In the genomic region with DNA sequence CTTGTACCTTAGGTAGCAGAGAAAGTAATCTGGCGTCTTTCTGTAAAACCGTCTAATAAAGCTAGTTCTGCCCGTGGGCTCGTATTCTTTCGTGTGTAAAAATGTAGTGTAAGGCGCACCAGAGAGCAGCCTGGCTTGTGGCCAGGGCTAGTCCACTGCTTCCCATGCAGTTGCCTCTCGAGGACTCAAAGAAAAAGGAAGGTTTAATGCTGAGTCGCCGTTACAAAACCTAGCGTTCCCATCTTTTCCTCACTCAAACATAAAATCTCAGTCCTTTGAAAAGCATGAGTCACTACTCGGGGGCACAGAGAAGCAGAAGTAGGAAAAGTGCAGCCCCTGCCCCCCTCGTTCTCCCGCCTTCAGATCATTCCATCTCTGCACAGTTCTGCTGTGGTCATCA, we compare ENCODE assay signal across 19 mouse cellular contexts. TPM values are rescaled to one million over a fixed set of nuclear protein-coding genes. Genes with fewer than 3 reads are reported as not detected.
A peak's percentile ranks its signal among the peaks of the same experiment; 100 is the strongest.
DNase-seq lines count a peak whose midpoint lies in the region; ATAC-seq and TF ChIP-seq lines count a peak whose summit lies in the region.
"Had no signal": no experiment of that assay in that cellular context is flagged by ENCODE, and none has a peak within 500 bp of the region (broad histone marks: within the 10 kb centered on the region; RNA-seq: fewer than 3 reads in every experiment).

No protein-coding gene starts in this region.

- WGBS in hindbrain, postnatal 0 days = 73% methylated on average over 13 of the region's 13 CpGs
- WGBS in hindbrain, embryonic 12.5 days = 89% methylated on average over 13 of the region's 13 CpGs
- WGBS in limb, embryonic 13.5 days = 46% methylated on average over 13 of the region's 13 CpGs
- 91% methylated on average over 13 of the region's 13 CpGs for WGBS in limb, embryonic 10.5 days

- H3K4me3 ChIP-seq in hindbrain, postnatal 0 days (ENCODE audit: low read length) = no peak overlapping the region
- H3K4me3 ChIP-seq in hindbrain, embryonic 12.5 days = no peak overlapping the region
- no peak overlapping the region for H3K4me3 ChIP-seq in limb, embryonic 13.5 days
- H3K4me3 ChIP-seq in limb, embryonic 10.5 days = no peak overlapping the region
- H3K4me3 ChIP-seq: erythroblast, embryonic 14.5 days; heart, embryonic 13.5 days; lung, embryonic 15.5 days; neural tube, embryonic 15.5 days had no signal

- no peaks in the 10 kb centered on the region for H3K4me1 ChIP-seq in hindbrain, postnatal 0 days (ENCODE audit: insufficient read depth, low read length)
- H3K4me1 ChIP-seq in hindbrain, embryonic 12.5 days = no peaks in the 10 kb centered on the region
- H3K4me1 ChIP-seq in limb, embryonic 13.5 days = peaks cover 15% of the 10 kb centered on the region
- no peaks in the 10 kb centered on the region for H3K4me1 ChIP-seq in limb, embryonic 10.5 days
- H3K4me1 ChIP-seq: neural tube, embryonic 15.5 days had no signal

- H3K9ac ChIP-seq in hindbrain, postnatal 0 days (replicated peaks; ENCODE audit: low read length) = no peak overlapping the region
- H3K9ac ChIP-seq in hindbrain, embryonic 12.5 days = no peak overlapping the region
- H3K9ac ChIP-seq in limb, embryonic 13.5 days = no peak overlapping the region
- H3K9ac ChIP-seq: forebrain, postnatal 0 days; heart, embryonic 13.5 days; lung, embryonic 15.5 days; neural tube, embryonic 15.5 days had no signal

- no peak overlapping the region for H3K4me2 ChIP-seq in hindbrain, postnatal 0 days (ENCODE audit: low read depth, low read length)
- H3K4me2 ChIP-seq in hindbrain, embryonic 12.5 days (replicated peaks) = no peak overlapping the region
- H3K4me2 ChIP-seq in limb, embryonic 13.5 days (replicated peaks) = peak overlapping the region; percentile 21; the same call in 1 of the 2 replicates
- H3K4me2 ChIP-seq: heart, embryonic 13.5 days; lung, embryonic 15.5 days; neural tube, embryonic 15.5 days had no signal

- H3K9me3 ChIP-seq in hindbrain, postnatal 0 days (ENCODE audit: low read length) = no peaks in the 10 kb centered on the region
- no peaks in the 10 kb centered on the region for H3K9me3 ChIP-seq in hindbrain, embryonic 12.5 days (replicated peaks)
- H3K9me3 ChIP-seq in limb, embryonic 13.5 days = no peaks in the 10 kb centered on the region
- no peaks in the 10 kb centered on the region for H3K9me3 ChIP-seq in limb, embryonic 10.5 days (replicated peaks)
- H3K9me3 ChIP-seq: heart, embryonic 13.5 days; lung, embryonic 15.5 days; neural tube, embryonic 15.5 days had no signal

- H3K27ac ChIP-seq in hindbrain, postnatal 0 days = no peak overlapping the region
- H3K27ac ChIP-seq in hindbrain, embryonic 12.5 days = no peak overlapping the region
- no peak overlapping the region for H3K27ac ChIP-seq in limb, embryonic 13.5 days
- H3K27ac ChIP-seq in limb, embryonic 10.5 days = no peak overlapping the region
- H3K27ac ChIP-seq: heart, embryonic 13.5 days; lung, embryonic 15.5 days; neural tube, embryonic 15.5 days had no signal

- no peak for ATAC-seq in hindbrain, postnatal 0 days
- no peak for ATAC-seq in hindbrain, embryonic 12.5 days (ENCODE audit: low FRiP score)
- 0 out of 2 replicates have a peak, but pooled peaks have one; percentile 44 for ATAC-seq in limb, embryonic 13.5 days (ENCODE audit: low FRiP score, low read depth)
- ATAC-seq: activated CD4-positive, CD25-positive, alpha-beta regulatory T cell, adult 4 months; forebrain, postnatal 0 days had no signal

- TF ChIP-seq CTCF in hindbrain, postnatal 0 days (IDR thresholded peaks at IDR 0.05; ENCODE audit: low read depth) = no peak

- DNase-seq in adrenal gland, postnatal 25 days = peak; percentile 21
- no peak for DNase-seq in adrenal gland, postnatal 10 days
- DNase-seq in hindbrain, postnatal 0 days (ENCODE audit: low spot score) = peak; percentile 18
- no peak for DNase-seq in limb, embryonic 10.5 days (ENCODE audit: low spot score)
- peak; percentile 60 for DNase-seq in NIH3T3 (ENCODE audit: low read depth)
- DNase-seq in urinary bladder, adult 2 months (ENCODE audit: low spot score) = no peak
- DNase-seq: cerebellum, adult 2 months; forebrain, postnatal 0 days; gastrocnemius, postnatal 14 days; liver; thymus, postnatal 36 days had no signal

- peaks cover 32% of the 10 kb centered on the region for H3K36me3 ChIP-seq in hindbrain, postnatal 0 days (ENCODE audit: insufficient read depth, low read length)
- H3K36me3 ChIP-seq in hindbrain, embryonic 12.5 days = peaks cover 30% of the 10 kb centered on the region
- peaks cover 49% of the 10 kb centered on the region for H3K36me3 ChIP-seq in limb, embryonic 13.5 days
- peaks cover 51% of the 10 kb centered on the region for H3K36me3 ChIP-seq in limb, embryonic 10.5 days

- H3K27me3 ChIP-seq in hindbrain, postnatal 0 days (ENCODE audit: insufficient read depth, low read length) = no peaks in the 10 kb centered on the region
- H3K27me3 ChIP-seq in hindbrain, embryonic 12.5 days = no peaks in the 10 kb centered on the region
- no peaks in the 10 kb centered on the region for H3K27me3 ChIP-seq in limb, embryonic 13.5 days
- H3K27me3 ChIP-seq in limb, embryonic 10.5 days (ENCODE audit: low read depth, poor library complexity, severe bottlenecking) = no peaks in the 10 kb centered on the region
- H3K27me3 ChIP-seq: CH12.LX; heart, embryonic 13.5 days; lung, embryonic 15.5 days; neural tube, embryonic 15.5 days had no signal

RNA-seq across cellular contexts. Expression of a gene that starts 42.9 kb away (rescaled TPM):
- total RNA-seq in adrenal gland, postnatal 25 days (2021) = 247 and 388 TPM in 2 replicates
- 100 to 1,000 TPM; 261 TPM for total RNA-seq in adrenal gland, postnatal 10 days (2021)
- 37.4 TPM in 2 replicates for total RNA-seq in hindbrain, postnatal 0 days (2014; rRNA removed)
- 18.2 and 20.2 TPM in 2 replicates for polyA plus RNA-seq in hindbrain, postnatal 0 days (2015; fragmentation: Nextera tagmentation; extraction: Ambion mirVana)
- polyA plus RNA-seq in hindbrain, embryonic 12.5 days (2016; fragmentation: Nextera tagmentation; extraction: Ambion mirVana) = 40.4 and 53.4 TPM in 2 replicates
- 31.8 and 41.1 TPM in 2 replicates for polyA plus RNA-seq in limb, embryonic 13.5 days (2015; fragmentation: Nextera tagmentation; extraction: Ambion mirVana)
- polyA plus RNA-seq in limb, embryonic 10.5 days (2016; fragmentation: Nextera tagmentation; extraction: Ambion mirVana) = 16.1 and 21.3 TPM in 2 replicates
- 111 and 192 TPM in 2 replicates for polyA plus RNA-seq in urinary bladder, adult 2 months (2012; rRNA removed)

Comparison
In these comparisons a context has a peak if more than half of its experiments do, and no peak if none do; other contexts are left out.
1. DNase-seq: peak in adrenal gland, postnatal 25 days (single experiment), hindbrain, postnatal 0 days (single experiment) and NIH3T3 (single experiment); none in adrenal gland, postnatal 10 days (single experiment), limb, embryonic 10.5 days (single experiment) and urinary bladder, adult 2 months (single experiment).